Mouse (Mus musculus): ENCODE results near the gene Gm37419. TPM values are rescaled to one million over a fixed set of nuclear protein-coding genes. Genes with fewer than 3 reads are reported as not detected.

The Gm37419 gene
- polyA plus RNA-seq, 1 experiment from 2014 or later, result not detected

GRCm38 (mm10) chr16:24035767-24036166 is 47.5 kb downstream of the Gm37419 start:
- H3K36me3 ChIP-seq, result no peaks in the 10 kb centered on the region
- no peaks in the 10 kb centered on the region for H3K4me1 ChIP-seq
- no peaks in the 10 kb centered on the region for H3K9me3 ChIP-seq
- no peaks in the 10 kb centered on the region for H3K27me3 ChIP-seq
- no peak overlapping the region for H3K27ac ChIP-seq
- H3K4me2 ChIP-seq, result no peak overlapping the region
- H3K9ac ChIP-seq, result no peak overlapping the region
- ATAC-seq (ENCODE audit: insufficient number of reproducible peaks, insufficient read depth, low FRiP score, low TSS enrichment, low read depth), result no peak
- no peak overlapping the region for H3K4me3 ChIP-seq

- H3K4me1 ChIP-seq, result no peaks in the 10 kb centered on the region
- H3K4me2 ChIP-seq, result no peak overlapping the region
- H3K4me3 ChIP-seq, result no peak overlapping the region
- no peaks in the 10 kb centered on the region for H3K9me3 ChIP-seq
- no peaks in the 10 kb centered on the region for H3K36me3 ChIP-seq
- 89% methylated on average over 3 of the region's 3 CpGs for WGBS
- no peak overlapping the region for H3K27ac ChIP-seq
- ATAC-seq (ENCODE audit: insufficient number of reproducible peaks, insufficient read depth, low FRiP score, low TSS enrichment, low read depth), result no peak
- H3K27me3 ChIP-seq, result no peaks in the 10 kb centered on the region
- no peak overlapping the region for H3K9ac ChIP-seq
Measured at GRCm38 (mm10) chr16:24036398-24036797, 48.1 kb downstream of the Gm37419 start.

Other genes with a start within 250 kb of the Gm37419 start
- 12.6 and 36.2 TPM in 2 replicates for gene Sst, start 97.5 kb upstream of the Gm37419 start, polyA plus RNA-seq (2015; fragmentation: Nextera tagmentation; extraction: Ambion mirVana)
- 0.79 and 2.4 TPM in 2 replicates for gene Rtp2, start 56.1 kb upstream of the Gm37419 start, polyA plus RNA-seq (2015; fragmentation: Nextera tagmentation; extraction: Ambion mirVana)
- gene Bcl6, start 370 bp downstream of the Gm37419 start, polyA plus RNA-seq (2015; fragmentation: Nextera tagmentation; extraction: Ambion mirVana), result 1.8 TPM in 2 replicates